Mouse (Mus musculus): ENCODE measurements at regions not wholly inside any gene's neighbourhood (a gene's known extent, or its start where the extent isn't known, plus 50 kb on each side); places are given as distances from the start of the nearest gene placed in this dataset.

DNA sequence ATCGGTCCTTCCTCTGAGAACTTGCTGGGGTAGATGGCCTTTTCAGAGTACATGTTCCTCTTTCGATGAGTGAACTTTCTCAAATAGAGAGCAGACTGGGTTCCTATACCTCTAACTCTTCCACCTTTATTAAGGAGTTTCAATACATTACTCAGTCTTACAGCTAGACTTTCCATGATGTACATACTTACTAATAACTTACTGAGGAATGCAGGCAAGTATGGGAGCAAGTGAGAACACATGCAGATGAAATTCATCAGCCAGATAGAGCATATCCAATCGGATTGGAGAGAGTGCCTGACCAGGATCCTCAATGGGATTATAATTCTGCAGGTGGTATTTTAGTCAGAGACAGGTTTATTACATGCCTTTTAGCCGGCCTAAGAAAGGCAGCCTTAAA, 292.2 kb upstream of the Large1 start:
- DNase-seq = no peak

DNA sequence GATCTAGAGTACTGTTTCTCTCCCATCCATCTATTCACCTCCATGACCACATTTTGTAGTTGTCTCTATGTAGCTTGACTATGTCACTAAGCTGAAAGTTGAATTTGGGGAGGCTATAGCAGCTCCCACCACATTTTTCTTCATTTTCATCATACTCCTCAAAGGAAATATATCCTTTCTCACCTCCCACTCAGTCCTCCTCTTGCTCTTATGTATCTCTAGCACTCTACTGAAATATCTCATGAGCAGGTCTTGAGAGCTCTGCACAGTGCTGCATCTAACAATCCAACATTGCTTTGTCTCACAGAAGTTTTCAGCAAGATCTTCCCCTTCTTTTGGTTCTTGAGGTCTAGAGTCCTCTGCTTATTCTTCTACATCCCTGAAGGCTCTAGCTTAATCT, 273.5 kb upstream of the Large1 start:
- DNase-seq = no peak

DNA sequence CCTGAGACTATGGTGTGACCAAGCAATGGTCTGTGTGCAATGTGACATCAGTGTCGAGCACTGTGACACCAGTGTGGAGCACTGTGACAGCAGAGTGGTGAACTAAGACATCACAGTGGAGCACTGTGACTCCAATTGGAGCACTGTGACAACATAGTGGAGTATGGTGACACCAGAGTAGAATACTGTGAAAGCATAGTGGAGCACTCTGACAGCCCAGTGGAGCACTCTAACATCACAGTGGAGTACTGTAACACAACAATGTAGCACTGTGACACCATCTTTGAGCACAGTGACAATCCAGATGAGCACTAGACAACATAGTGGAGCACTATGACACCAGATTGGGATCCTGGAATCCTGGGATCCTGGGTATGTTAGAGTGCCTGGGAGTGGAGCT, 265.6 kb upstream of the Large1 start:
- DNase-seq = no peak

DNA sequence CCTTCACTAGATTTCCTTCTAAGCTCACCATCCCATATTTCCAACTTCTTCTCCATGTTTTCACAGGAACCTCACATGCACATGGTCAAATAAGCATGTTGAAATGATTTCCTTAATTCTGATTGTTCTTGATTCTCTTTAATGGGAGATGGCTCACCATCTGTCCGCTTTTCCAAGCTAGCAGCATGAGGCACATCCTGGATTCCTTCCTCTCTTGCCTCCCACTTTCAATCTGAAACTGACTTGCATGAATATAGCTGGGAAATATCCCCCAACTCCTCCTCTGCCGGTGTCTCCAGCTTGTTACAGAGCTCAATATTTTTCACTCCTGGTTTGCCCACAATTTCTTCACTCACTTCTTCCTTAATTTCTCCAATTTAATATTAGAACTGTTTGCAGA, 261.3 kb upstream of the Large1 start:
- peak; percentile 74 for DNase-seq

DNA sequence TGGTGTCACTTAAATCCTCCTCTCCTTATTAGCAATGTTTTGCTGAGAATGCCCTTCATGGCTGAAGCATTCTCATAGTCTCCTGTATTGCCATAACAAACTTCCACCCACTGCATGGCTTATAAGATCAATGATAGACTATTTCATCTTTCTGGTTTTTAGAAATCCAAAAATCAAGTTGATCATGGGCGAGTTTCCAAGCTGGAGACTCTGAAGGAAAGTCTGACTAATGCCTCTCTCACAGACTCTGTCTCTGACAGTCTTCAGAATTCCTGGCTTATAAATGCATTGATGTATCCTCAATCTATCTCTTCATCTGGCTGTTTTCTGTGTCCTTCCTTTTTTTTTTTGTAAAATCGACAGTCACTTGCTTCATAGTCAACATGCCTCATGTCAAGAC, 260.8 kb upstream of the Large1 start:
- no peak for DNase-seq

DNA sequence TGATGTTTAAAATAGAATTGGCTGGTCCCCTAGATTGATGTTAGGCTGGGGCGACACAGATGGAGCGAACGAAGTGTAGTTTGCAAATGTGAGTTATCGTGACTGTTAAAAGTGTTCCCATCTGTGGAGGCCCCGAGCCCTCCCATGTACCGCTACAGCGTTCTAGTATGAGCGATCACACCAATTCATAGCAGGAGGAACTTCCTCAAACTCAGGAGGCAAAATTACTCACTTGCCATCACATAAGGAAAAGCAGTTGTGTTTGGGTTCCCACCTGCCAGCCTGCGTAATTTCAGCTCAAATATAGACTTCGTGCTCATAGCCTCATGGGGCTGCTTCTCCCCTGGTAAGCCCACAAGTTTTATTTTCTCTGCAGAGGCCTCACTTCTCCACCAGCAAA, 258.2 kb upstream of the Large1 start:
- DNase-seq = peak; percentile 83

DNA sequence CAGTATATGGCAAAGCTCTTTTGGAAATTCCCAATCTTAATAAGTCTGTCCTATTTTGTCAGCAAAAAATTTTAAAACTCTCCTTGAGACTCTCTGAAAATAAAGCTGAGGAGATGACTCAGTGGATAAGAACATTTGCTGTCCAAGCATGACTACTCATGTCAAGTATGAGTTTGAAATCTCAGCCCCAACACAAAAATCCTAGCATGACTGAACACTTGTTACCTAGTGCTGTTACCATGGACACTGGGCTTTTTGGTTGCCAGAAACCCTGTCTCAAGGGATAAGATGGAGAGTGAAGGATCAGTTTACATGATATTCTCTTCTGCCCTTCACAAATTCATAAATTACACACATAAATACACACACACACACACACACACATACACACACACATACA, 217.3 kb upstream of the Large1 start:
- no peak for DNase-seq

DNA sequence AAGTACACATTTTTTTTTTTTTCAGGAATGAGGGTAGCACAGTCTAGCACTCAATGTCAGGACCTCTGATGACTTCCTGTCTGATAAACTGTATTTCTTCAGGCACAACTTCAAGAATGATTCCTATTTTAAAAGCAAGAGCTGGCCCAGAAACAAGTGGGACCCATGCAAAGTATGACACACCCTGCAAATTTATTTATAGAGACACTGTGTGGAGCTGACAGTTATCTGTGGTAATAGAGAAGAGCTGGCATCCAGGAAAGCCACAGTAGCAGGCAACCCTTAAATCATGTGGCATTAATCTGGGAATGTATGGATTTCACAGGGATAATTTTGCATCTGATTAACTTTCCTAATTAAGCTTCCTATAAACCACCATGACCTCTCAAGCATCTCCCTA, 216.6 kb upstream of the Large1 start:
- no peak for DNase-seq

Data from layer of hippocampus, adult 9-11 months (tissue).